Mouse (Mus musculus) neural tube, embryonic 13.5 days (tissue): ENCODE data around the gene Mrm1. TPM values are rescaled to one million over a fixed set of nuclear protein-coding genes. Genes with fewer than 3 reads are reported as not detected.
A peak's percentile ranks its signal among the peaks of the same experiment; 100 is the strongest.
"Not testable (repeated sequence)": the region's sequence is repeated elsewhere in the genome, so short reads cannot be mapped to it uniquely, and the experiment has no call there.

Experiments
- ATAC-seq: fragments of 200-750 bp; cut with Nextera tagmentation; 2 replicates; pipeline ENCODE4 v1.8.0; 2017; ENCODE audit warnings: low read depth, mild to moderate bottlenecking, moderate TSS enrichment, moderate library complexity
- H3K27ac ChIP-seq: fragments of 300-500 bp; sonication (generic); replicated peaks from 2 replicates; pipeline ENCODE4 v1.5.1; 2015; ENCODE audit warnings: moderate library complexity, mild to moderate bottlenecking, inconsistent platforms
- H3K27me3 ChIP-seq: fragments of 300-500 bp; sonication (generic); 2 replicates; pipeline ENCODE4 v1.6.1; 2015; ENCODE audit warnings: mild to moderate bottlenecking, inconsistent platforms
- H3K36me3 ChIP-seq: fragments of 300-500 bp; sonication (generic); 2 replicates; pipeline ENCODE4 v1.6.1; 2015; ENCODE audit warnings: mild to moderate bottlenecking, inconsistent platforms
- H3K4me1 ChIP-seq: fragments of 300-500 bp; sonication (generic); replicated peaks from 2 replicates; pipeline ENCODE4 v1.6.1; 2015; ENCODE audit warnings: inconsistent platforms
- H3K4me2 ChIP-seq: fragments of 300-500 bp; sonication (generic); 2 replicates; pipeline ENCODE4 v1.6.1; 2015; ENCODE audit warnings: inconsistent platforms, mild to moderate bottlenecking, moderate library complexity
- H3K4me3 ChIP-seq: fragments of 300-500 bp; sonication (generic); 2 replicates; pipeline ENCODE4 v1.5.1; 2015; ENCODE audit warnings: mild to moderate bottlenecking, inconsistent platforms
- H3K9ac ChIP-seq: fragments of 300-500 bp; sonication (generic); 2 replicates; pipeline ENCODE4 v1.6.1; 2015; ENCODE audit warnings: moderate library complexity, mild to moderate bottlenecking, inconsistent platforms
- H3K9me3 ChIP-seq: fragments of 300-500 bp; sonication (generic); 2 replicates; pipeline ENCODE4 v1.6.1; 2016; ENCODE audit warnings: inconsistent platforms
- WGBS: fragments of 180-500 bp; shearing (Covaris S2); methylation state at CpG from one replicate; pipeline ENCODE4 v1.1.7; 2015; 5-methylcytosine and 5-hydroxymethylcytosine counted together
- polyA plus RNA-seq: library from polyadenylated mRNA; unstranded; fragments of >200 nt; fragmentation: Nextera tagmentation; extraction: Ambion mirVana; gene quantifications from 2 replicates; pipeline ENCODE4 v1.2.1, GENCODE M21; 2015

The Mrm1 gene
- polyA plus RNA-seq = 8.7 and 10.5 TPM in 2 replicates

DNA sequence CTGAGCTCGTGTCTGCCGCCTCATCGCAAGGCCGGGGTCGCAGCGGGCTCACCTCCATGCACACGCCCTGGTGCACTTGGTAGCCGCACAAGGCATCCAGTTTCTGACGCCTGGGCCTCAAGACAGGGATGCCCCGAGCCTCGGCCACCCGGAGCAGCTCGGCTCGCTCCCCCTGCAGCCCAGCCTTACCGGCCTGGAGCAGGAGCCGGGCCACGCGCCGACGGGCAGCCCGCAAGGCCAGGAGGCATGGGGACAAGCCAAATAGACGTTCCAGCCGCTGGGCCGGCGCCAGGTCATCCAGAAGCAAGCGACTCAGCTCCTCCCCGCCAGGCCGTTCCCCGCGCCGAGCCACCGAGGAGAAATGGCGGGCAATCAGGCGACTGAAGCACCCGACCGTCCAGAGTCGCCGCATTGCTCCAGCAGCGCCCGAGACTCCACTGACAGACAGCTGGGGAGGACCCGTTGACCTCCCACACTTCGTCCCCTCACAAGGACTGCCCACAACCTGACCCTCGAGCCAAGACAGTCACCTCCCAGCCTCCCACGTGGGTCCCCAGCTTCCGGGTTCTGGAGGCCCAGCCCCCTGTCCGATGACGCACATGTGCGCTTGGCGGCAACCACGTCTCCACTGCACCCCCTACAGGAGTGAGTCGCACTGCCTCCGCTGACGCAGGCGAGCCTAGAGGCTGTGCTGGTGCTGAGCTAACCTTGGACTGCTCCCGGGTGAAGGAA is at the start of gene Mrm1:
Gene Mrm1 (minus strand): TSS at position 555 of the 732 bp plus-strand sequence.
- Histone ChIP-seq H3K4me3 (peak within 1 kb of the TSS; percentile 64), H3K4me1 (peaks cover 8% of the 10 kb centered on the region; the same call in 1 of the 2 replicates), H3K9me3 (no peaks in the 10 kb centered on the region), H3K36me3 (no peaks in the 10 kb centered on the region), H3K9ac (peak within 1 kb of the TSS; percentile 74), H3K27ac (peak within 1 kb of the TSS; percentile 65), H3K27me3 (no peaks in the 10 kb centered on the region), H3K4me2 (peak within 1 kb of the TSS; percentile 99)
- ATAC-seq = peak; percentile 76
- WGBS = under 1% methylated on average over 55 of the region's 55 CpGs

DNA sequence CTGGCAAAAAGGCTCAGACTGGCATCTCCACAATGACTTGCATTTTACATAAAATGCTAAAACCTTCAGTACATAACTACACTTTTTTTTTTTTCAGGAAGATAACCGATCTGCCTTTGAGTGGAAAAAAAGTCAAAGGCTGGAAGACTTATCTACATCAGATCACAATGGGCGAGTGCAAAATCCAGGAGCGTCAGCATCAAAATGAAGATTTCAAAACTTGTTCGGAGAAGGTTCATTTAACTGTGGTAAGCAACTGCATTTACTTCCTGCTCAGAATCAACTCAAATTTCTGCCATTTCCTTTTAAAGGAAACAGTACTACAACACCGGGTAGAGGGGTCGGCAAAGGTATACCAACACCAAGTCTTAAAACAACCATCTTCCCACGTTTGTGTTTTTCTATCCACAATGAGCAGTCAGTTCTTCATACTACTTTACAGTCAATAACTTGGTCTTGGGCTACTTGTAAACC is 49.5 kb upstream of the Mrm1 start:
- peak overlapping the region; percentile 89 for H3K9ac ChIP-seq
- ATAC-seq = no peak
- no peaks in the 10 kb centered on the region for H3K36me3 ChIP-seq
- H3K9me3 ChIP-seq = no peaks in the 10 kb centered on the region
- peaks cover 45% of the 10 kb centered on the region for H3K4me1 ChIP-seq
- WGBS = 24% methylated on average over 7 of the region's 7 CpGs
- no peaks in the 10 kb centered on the region for H3K27me3 ChIP-seq
- peak overlapping the region; percentile 98 for H3K27ac ChIP-seq
- peak overlapping the region; percentile 95 for H3K4me2 ChIP-seq
- peak overlapping the region; percentile 100 for H3K4me3 ChIP-seq

DNA sequence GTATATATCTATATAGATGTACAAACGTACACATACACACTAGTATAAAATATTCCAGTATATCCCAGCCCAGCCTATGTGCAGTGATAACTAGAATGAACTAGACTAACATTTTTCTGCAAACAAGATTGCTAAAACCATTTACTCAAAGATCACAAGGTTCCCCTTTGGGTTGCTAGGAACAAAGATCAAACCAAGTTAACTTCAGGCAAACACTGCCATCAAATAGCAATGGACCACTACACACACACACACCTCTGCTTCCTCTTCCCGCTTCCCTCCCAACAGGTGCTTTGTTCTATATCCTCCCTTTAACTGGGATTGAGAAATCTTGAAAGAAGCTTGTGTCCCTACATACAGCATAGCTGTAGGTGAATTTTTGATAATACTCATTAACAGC is 48.3 kb upstream of the Mrm1 start:
- no peak for ATAC-seq
- Histone ChIP-seq H3K4me3 (no peak overlapping the region), H3K27ac (no peak overlapping the region), H3K4me2 (peak overlapping the region; percentile 13), H3K4me1 (peaks cover 42% of the 10 kb centered on the region), H3K9ac (no peak overlapping the region), H3K9me3 (no peaks in the 10 kb centered on the region), H3K27me3 (no peaks in the 10 kb centered on the region), H3K36me3 (no peaks in the 10 kb centered on the region)
- WGBS = 93% methylated on average over 2 of the region's 2 CpGs

DNA sequence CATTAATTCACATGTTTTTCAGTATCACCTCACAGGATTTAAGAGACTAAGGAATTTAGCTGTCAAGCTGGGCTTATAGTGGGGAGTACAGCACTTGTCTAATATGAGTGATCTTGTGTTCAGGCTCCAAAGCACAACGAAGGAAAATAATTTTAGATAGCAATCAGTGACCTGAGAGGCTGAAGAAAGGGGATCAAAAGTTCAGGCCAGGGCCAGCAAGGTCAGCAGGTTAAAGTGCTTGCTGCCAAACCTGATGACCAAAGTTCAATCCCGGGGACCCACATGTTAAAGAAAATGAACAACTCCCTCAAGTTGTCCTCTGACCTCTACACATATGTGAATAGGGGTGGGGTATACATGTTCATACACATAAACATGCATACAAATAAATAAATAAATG is 46.0 kb upstream of the Mrm1 start:
- peaks cover 31% of the 10 kb centered on the region for H3K4me1 ChIP-seq
- H3K36me3 ChIP-seq = peaks cover 12% of the 10 kb centered on the region
- no peak overlapping the region for H3K9ac ChIP-seq
- no peaks in the 10 kb centered on the region for H3K9me3 ChIP-seq
- no peak overlapping the region for H3K4me2 ChIP-seq
- 82% methylated on average over 2 of the region's 2 CpGs for WGBS
- no peak for ATAC-seq
- no peak overlapping the region for H3K4me3 ChIP-seq
- no peaks in the 10 kb centered on the region for H3K27me3 ChIP-seq
- H3K27ac ChIP-seq = no peak overlapping the region

DNA sequence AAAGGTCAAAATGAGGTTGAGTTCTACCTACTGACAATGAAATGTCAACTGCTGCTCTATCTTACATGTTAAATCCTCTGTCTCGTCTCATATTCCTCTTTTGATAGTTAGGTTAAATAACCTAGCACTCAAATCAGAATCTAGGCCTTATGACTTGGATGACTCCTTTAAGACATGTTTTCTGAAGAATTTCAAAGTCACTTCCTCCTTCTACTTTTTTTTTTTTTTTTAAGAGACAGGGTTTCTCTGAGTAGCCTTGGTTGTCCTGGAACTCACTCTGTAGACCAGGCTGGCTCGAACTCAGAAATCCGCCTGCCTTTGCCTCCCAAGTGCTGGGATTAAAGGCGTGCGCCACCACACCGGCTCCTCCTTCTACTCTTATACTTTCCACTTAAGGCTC is 36.0 kb upstream of the Mrm1 start:
- Histone ChIP-seq H3K4me2 (no peak overlapping the region), H3K36me3 (peaks cover 60% of the 10 kb centered on the region), H3K9me3 (no peaks in the 10 kb centered on the region), H3K4me1 (no peaks in the 10 kb centered on the region), H3K27me3 (no peaks in the 10 kb centered on the region), H3K4me3 (no peak overlapping the region), H3K9ac (no peak overlapping the region), H3K27ac (no peak overlapping the region)
- ATAC-seq = no peak
- whole genome bisulfite sequencing = 95% methylated on average over 6 of the region's 6 CpGs

DNA sequence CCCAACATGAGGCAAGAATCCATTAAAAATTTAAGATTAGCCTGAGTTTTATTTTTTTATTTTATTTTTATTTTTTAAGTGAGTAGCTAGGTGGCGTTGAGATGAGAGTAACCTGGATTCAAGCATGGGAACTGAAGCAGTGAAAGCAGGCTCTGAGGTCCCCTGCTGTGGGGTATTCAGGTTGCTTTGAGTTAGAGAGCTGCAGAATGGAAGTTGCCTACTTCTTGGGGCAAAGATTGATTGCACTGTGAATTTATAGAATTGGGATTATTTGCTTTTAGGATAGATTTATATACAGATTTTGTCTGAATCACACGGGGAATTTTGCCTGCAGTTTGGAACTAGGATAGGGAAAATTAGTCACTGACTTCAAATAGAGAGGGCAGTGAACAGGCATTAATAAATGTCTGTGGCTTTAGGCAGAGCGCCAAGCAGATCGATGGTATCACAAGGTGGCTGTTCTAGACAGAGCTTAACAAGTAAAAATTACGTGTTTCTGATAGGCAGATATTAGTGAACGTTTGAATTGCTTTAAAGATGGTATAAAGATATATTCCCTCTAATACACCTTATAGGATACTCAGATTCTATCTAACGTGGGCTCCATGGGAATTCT is 28.3 kb upstream of the Mrm1 start:
- Histone ChIP-seq H3K36me3 (peaks cover 72% of the 10 kb centered on the region), H3K4me3 (no peak overlapping the region), H3K4me2 (no peak overlapping the region), H3K9me3 (no peaks in the 10 kb centered on the region), H3K4me1 (no peaks in the 10 kb centered on the region), H3K27ac (no peak overlapping the region), H3K9ac (no peak overlapping the region), H3K27me3 (no peaks in the 10 kb centered on the region)
- 75% methylated on average over 7 of the region's 7 CpGs for WGBS
- ATAC-seq = no peak

DNA sequence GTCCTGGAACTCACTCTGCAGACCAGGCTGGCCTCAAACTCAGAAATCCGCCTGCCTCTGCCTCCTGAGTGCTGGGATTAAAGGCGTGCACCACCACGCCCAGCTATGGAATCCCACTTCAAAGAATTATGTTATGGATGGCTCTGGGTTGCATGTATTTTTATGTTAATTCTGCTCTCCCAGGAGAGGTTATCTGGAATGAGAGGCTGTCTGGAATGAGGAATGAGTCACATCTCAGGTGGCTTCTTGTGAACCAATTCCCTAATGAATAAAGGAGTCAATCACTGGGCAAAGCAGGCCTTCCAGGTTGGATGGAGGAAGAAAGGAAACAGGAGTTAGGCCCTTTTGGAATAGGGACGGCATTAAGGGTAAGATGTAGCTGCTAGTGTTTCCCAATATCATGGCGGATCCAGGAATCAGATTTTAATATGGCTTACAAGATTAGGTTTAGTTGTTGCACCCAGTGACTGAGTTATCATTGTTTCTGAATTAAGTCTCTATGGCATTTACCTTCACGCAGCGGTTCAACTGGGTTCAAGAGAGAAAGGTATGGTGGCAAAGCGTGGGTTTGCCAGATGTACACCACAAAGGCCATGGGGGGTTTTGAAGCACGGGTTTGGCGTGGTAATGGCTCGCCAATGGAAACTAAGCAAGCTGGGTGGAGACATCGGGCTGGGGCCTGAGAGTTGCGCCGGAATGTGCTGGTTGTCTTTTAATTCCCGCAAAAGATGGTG is 27.6 kb upstream of the Mrm1 start:
- H3K4me1 ChIP-seq = no peaks in the 10 kb centered on the region
- no peaks in the 10 kb centered on the region for H3K9me3 ChIP-seq
- H3K27me3 ChIP-seq = no peaks in the 10 kb centered on the region
- no peak overlapping the region for H3K4me2 ChIP-seq
- no peak overlapping the region for H3K4me3 ChIP-seq
- no peak for ATAC-seq
- H3K36me3 ChIP-seq = peaks cover 71% of the 10 kb centered on the region
- no peak overlapping the region for H3K27ac ChIP-seq
- WGBS = 95% methylated on average over 15 of the region's 15 CpGs
- H3K9ac ChIP-seq = no peak overlapping the region

DNA sequence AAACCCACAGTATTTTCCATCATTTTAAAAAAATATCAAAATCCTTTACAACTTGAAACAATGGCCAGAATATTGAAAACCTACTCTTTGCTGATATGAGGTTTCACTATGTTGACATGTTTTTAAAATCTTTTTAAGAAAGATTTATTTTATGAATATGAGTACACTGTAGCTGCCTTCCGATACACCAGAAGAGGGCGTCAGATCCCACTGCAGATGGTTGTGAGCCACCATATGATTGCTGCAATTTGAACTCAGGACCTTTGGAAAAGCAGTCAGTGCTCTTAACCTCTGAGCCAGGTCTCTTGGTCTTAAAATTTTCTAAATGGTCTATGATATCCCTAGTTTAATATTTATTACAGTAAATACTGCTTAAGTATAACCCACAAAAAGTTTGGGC is 20.0 kb upstream of the Mrm1 start:
- Histone ChIP-seq H3K9ac (no peak overlapping the region), H3K27ac (no peak overlapping the region), H3K9me3 (no peaks in the 10 kb centered on the region), H3K36me3 (peaks cover 78% of the 10 kb centered on the region), H3K27me3 (no peaks in the 10 kb centered on the region), H3K4me1 (no peaks in the 10 kb centered on the region), H3K4me2 (no peak overlapping the region), H3K4me3 (no peak overlapping the region)
- no peak for ATAC-seq
- whole genome bisulfite sequencing = 92% methylated on average over 2 of the region's 2 CpGs

DNA sequence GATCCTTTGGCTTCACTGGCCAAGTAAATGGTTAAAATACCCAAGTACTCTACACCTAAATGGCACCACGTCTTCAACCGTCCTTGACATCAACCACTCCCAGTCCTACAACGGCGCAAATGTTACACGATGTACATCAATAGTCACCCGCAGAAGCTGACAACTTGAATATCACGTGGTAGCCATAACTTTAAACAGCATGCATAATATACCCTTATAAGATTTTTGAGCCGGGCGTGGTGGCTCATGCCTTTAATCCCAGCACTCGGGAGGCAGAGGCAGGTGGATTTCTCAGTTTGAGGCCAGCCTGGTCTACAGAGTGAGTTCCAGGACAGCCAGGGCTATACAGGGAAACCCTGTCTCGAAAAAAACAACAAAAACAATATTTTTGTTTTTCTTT is 10.2 kb upstream of the Mrm1 start:
- Histone ChIP-seq H3K4me2 (peak overlapping the region; percentile 90), H3K9ac (peak overlapping the region; percentile 76), H3K4me1 (peaks cover 22% of the 10 kb centered on the region), H3K4me3 (peak overlapping the region; percentile 62), H3K36me3 (peaks cover 41% of the 10 kb centered on the region), H3K27ac (peak overlapping the region; percentile 69)
- ATAC-seq = peak; percentile 6; the same call in 1 of the 2 replicates
- H3K27me3 ChIP-seq, H3K9me3 ChIP-seq: not testable (repeated sequence)
- WGBS = 79% methylated on average over 11 of the region's 11 CpGs

DNA sequence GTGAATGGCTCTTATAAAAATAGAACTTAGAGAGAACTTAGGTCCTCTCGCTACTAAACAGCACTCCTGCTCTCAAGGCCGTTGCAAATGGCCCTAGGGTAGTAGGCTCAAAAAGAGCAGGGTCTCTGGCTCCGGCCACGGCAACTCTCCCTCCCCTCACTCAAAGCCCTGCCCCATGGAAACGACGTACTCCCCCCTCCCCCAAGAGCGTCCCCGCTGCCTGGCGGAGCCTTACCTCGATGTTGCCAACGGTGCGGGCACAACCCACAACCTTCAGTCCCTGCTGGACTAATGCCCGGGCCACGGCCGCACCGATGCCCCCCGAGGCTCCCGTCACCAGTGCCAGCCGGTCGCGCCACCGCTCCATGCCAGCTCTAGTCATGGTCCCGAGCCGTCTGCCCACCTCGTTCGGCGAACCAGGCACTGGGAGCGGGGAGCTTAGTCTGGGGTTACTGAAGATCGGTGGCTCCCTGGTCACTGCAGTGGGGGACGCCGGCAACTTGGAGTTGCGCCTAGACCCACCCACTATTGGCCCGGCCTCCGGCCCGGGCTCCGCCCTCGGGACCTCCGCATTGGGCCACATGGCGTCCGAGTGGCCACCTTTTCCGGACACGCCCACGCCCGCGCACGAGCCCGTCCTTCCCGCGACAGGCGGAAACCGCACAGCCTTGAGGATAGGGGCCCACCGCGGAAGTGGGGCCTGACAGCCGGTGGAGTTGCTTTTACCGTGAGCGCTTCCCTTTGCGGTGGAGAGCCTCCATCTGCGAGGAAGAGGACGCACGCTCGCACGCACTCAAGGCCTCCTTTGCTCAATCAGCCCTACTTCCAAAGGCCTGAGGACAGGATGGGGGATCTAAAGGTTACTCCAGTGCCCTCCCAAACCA is 9.4 kb upstream of the Mrm1 start, which contains the start of gene Dhrs11:
Gene Dhrs11 (minus strand): TSS at position 479 of the 884 bp plus-strand sequence.
- Histone ChIP-seq H3K4me2 (peak within 1 kb of the TSS; percentile 90), H3K4me1 (peaks cover 22% of the 10 kb centered on the region), H3K9ac (peak within 1 kb of the TSS; percentile 76), H3K27me3 (no peaks in the 10 kb centered on the region), H3K4me3 (peak within 1 kb of the TSS; percentile 62), H3K9me3 (no peaks in the 10 kb centered on the region), H3K27ac (peak within 1 kb of the TSS; percentile 69), H3K36me3 (peaks cover 33% of the 10 kb centered on the region)
- peak; percentile 83 for ATAC-seq
- under 1% methylated on average over 62 of the region's 62 CpGs for WGBS

DNA sequence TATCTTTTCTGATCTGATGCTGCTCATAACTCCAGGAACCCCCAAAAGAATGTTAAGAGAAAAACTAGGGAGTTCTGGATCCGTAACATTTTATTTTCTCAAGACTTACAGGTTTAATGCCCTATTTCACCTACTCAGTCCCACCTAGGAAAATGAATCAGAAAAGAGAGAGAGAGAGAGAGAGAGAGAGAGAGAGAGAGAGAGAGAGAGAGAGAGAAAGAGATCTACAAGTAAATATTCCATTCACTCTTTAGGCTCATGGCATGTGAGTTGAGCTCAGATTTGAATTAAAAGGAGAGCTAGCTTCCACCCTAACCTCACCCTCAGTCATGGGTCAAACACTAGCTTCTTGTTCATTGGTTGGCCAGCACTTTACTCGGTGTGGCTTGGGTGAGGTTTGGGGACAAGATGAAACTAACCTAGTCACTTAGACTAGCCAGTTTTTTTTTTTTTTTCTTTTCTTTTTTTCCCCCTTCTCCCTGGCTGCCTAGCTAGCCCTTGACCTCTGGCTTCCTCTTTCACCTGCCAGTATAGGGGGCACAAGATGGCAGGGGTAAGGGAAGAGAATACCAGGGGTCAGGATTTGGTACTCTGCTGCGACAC is 8.7 kb upstream of the Mrm1 start:
- peak overlapping the region; percentile 76 for H3K9ac ChIP-seq
- no peak overlapping the region for H3K27ac ChIP-seq
- 46% methylated on average over 3 of the region's 3 CpGs for WGBS
- peaks cover 22% of the 10 kb centered on the region for H3K4me1 ChIP-seq
- peak overlapping the region; percentile 62 for H3K4me3 ChIP-seq
- H3K36me3 ChIP-seq = peaks cover 28% of the 10 kb centered on the region
- H3K4me2 ChIP-seq = peak overlapping the region; percentile 90
- ATAC-seq = no peak; the same call in 1 of the 2 replicates
- no peaks in the 10 kb centered on the region for H3K9me3 ChIP-seq
- no peaks in the 10 kb centered on the region for H3K27me3 ChIP-seq
